Mouse (Mus musculus) layer of hippocampus, adult 6 months (tissue): ENCODE results near the gene Slc22a13. TPM values are rescaled to one million over a fixed set of nuclear protein-coding genes. Genes with fewer than 3 reads are reported as not detected.

Source experiments
- long read RNA-seq, 2 experiments: library from polyadenylated mRNA; unstranded; transcript quantifications; one replicate each; pipeline ENCODE4 v2.0.0; 2019 to 2020
- polyA plus RNA-seq: library from polyadenylated mRNA; unstranded; fragments of <200 nt; fragmentation: Nextera tagmentation; gene quantifications from 2 replicates; pipeline ENCODE4 v1.2.3, GENCODE M21; 2021

Gene Slc22a13
- not detected in 2 replicates for polyA plus RNA-seq
- long read RNA-seq, experiment 1 = 0 reads
- long read RNA-seq, experiment 2 = 0 reads

GRCm38 (mm10) chr9:119208998-119209397 lies at the start of gene Slc22a13:
Slc22a13 (minus strand) TSS chr9:119209098.

GRCm38 (mm10) chr9:119158861-119159260 lies 50.0 kb downstream of the Slc22a13 start, which contains the start of gene Gm47289:
Gm47289 (plus strand) TSS chr9:119159161.

GRCm38 (mm10) chr9:119156278-119157201 lies 52.4 kb downstream of the Slc22a13 start, which contains the start of gene Acaa1b:
Acaa1b (minus strand) TSS chr9:119157093.

Other genes starting within 250 kb of the Slc22a13 start
- gene Vill, start 156.3 kb downstream of the Slc22a13 start, polyA plus RNA-seq = 0.93 and 0.98 TPM in 2 replicates
- gene Plcd1, start 115.6 kb downstream of the Slc22a13 start, polyA plus RNA-seq = 9.9 and 10.2 TPM in 2 replicates
- 1.3 and 1.7 TPM in 2 replicates for gene Dlec1, start 106.6 kb downstream of the Slc22a13 start, polyA plus RNA-seq
- 0.83 and 1.2 TPM in 2 replicates for gene Acaa1b, start 52.0 kb downstream of the Slc22a13 start, polyA plus RNA-seq
- gene Gm47289, start 49.9 kb downstream of the Slc22a13 start, polyA plus RNA-seq = not detected in 2 replicates
- gene Oxsr1, start 113.3 kb upstream of the Slc22a13 start, polyA plus RNA-seq = 1.9 and 3.2 TPM in 2 replicates
- gene Acaa1a, start 130.6 kb upstream of the Slc22a13 start, polyA plus RNA-seq = 121 and 122 TPM in 2 replicates
- 5.0 and 5.9 TPM in 2 replicates for gene Myd88, start 132.3 kb upstream of the Slc22a13 start, polyA plus RNA-seq
- 2.2 and 3.4 TPM in 2 replicates for gene Xylb, start 148.3 kb upstream of the Slc22a13 start, polyA plus RNA-seq
- not detected in 2 replicates for gene Slc22a14, start 156.5 kb upstream of the Slc22a13 start, polyA plus RNA-seq
- gene Acvr2b, start 193.0 kb upstream of the Slc22a13 start, polyA plus RNA-seq = 3.0 and 4.4 TPM in 2 replicates
- gene Exog, start 235.8 kb upstream of the Slc22a13 start, polyA plus RNA-seq = 19.3 and 20.5 TPM in 2 replicates